Mouse (Mus musculus): Measurements from ENCODE around the gene Gpha2.

Gpha2 gene

DNA sequence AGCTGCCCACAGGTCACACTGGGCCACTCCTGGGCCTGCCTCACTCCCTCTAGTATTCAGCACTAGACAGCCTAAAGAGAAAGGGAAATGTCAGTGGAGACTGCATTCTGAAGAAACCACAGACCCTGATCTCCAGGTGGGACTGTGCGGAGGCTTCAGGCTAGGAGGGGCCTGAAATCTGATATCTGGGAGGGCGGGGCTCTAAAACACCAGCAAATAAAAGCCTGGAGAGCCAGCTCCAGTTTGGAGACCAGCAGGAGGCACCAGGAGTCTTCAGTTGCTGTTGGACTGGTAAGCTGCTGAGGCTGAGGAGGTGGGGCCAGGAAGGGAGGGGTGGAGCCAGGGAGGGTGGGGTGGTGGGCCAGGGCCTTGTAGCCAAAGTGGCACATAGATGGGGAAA, at the start of gene Gpha2:
Gene Gpha2, plus strand, starts transcription at position 246 of the 400 bp plus-strand sequence.
- DNase-seq (ENCODE audit: low read depth, low spot score): peak; percentile 68

DNA sequence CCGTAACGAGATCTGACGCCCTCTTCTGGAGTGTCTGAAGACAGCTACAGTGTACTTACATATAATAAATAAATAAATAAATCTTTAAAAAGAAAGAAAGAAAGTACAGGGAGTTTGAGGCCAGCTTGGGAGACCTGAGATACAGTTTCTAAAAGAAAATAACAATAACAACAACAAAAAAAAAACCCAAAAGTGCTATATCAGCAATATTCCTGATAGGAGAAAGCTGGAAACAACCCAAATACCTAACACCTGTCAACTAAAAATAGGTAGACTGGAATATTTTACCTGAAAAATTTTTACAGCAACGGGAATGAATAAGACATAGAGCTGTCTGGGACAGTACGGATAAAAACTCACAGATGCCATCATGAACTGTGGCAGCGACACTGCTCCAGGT, 47.4 kb upstream of the Gpha2 start:
- no peak for DNase-seq (ENCODE audit: low read depth, low spot score)

DNA sequence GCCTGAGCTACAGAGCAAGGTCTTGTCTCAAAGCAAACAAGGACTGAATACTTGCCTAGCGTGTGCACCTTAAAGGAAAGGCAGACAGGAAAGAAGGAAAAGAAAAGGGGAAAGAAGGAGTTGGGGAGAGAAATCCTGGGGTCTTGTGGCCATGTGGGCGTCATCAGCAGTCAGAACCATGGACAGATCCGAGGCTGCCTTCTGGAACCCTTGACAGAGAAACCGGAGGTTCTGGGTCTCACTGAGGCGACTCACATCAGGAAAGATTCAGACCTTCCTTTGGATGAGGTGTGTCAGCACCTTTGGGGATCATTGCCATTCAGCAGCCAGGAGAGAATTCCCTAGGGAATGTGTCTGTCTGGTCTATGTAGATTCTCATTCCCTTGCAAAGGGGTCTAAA, 44.6 kb upstream of the Gpha2 start:
- peak; percentile 58 for DNase-seq (ENCODE audit: low read depth, low spot score)

DNA sequence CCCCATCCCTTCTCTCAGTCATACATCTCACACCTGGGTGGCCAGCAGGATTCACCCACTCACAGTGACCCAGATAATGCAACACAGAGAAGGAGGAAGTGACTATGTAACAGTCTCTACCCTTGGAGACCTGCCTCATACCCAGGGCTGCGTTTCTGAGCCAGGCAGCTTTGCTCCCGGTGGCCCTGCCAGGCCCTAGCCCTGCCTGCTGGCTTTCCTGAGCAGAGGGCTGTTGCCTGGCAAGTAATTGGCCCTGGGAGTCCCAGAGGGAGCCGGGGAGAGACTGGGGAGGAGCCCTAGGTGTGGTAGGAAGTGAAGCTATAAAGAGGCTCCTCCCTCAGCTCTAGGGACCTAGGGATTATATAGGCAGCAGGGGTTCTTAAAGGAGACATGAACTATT, 43.6 kb upstream of the Gpha2 start:
- DNase-seq (ENCODE audit: low read depth, low spot score): no peak

DNA sequence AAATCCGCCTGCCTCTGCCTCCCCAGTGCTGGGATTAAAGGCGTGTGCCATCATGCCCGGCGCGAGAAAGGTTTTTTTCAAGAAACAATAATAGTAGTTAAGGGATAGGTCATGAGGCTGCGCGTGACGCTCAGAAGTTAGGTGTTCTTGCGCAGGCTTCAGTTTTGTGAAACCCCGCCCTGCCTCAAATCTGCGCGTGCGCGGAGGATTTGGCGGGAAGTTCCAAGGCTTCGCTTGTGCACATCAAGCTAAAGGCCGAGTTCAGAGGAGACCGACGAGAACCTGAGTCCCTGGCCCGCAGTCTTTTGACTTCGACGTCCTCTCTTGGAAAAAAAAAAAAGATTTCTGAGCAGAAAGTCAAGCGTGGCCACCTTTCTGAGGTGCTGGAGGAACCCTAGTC, 42.0 kb upstream of the Gpha2 start, which contains the start of gene Majin:
Gene Majin, plus strand, starts transcription at position 258 of the 400 bp plus-strand sequence.
- DNase-seq (ENCODE audit: low read depth, low spot score): no peak

DNA sequence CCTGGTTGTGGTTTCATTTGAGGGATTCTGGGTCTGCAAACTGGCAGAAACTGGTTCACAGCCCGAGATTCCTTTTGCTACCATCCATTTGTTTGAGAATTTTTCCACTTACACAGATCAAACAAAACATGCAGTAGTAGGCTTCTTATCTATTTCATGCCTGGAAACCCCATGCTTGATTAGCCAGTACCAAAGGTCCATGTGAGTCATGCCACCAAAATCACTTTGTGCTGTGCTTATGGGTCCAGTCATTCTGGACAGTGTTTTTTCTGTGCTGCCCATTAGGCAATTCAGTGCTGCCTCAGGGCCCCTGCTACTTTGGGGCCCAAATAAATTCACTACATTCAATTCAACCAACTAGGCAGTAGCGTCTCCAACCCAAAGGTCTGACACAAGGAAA, 21.9 kb upstream of the Gpha2 start:
- no peak for DNase-seq (ENCODE audit: low read depth, low spot score)

DNA sequence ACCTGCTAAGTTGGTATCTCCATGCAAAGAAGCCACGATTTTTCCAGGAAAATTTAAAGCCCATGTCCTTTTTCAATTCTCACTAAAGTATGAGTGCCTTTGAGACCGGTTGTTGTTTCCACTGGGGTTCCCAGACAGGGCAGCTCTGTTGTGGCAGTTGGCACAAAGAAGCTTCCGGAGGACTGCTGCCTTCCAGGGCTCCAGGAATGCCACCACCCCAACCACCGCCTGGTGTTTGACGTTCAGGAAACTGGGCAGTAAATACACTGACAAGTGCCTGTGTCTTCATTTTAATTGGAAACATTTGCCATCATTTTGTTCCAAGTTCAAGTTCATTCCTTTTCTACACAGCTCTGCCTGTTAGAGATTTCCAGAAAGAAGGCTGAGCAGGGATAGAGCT, 19.5 kb upstream of the Gpha2 start:
- no peak for DNase-seq (ENCODE audit: low read depth, low spot score)

DNA sequence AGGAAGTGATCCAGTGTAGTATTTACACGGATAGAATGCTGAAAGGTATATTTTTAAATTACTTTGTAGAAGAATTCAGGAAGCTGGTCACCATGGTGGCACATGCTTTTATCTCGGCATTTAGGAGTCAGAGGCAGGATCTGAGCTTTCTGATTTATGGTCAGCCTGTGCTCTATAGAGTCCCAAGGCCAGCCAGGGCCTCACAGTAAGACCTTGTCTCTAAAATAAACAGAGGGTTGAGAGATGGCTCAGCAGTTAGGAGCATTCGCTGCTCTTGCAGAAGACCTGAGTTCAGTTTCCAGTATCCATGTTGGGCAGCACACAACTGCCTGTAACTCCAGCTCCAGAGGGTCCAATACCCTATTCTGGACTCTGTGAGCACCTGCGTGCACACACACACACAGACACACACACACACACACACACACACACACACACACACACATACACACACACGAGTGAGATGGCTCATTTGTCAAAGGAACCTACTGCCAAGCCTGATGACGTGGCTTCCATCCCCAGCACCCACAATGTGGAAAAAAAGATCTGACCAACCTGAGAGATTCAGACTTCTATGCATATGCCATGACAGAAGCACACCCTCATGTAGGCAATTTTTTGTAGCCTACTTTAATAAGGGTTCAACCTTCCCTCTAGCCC, 10.0 kb upstream of the Gpha2 start:
- no peak for DNase-seq (ENCODE audit: low read depth, low spot score)

DNA sequence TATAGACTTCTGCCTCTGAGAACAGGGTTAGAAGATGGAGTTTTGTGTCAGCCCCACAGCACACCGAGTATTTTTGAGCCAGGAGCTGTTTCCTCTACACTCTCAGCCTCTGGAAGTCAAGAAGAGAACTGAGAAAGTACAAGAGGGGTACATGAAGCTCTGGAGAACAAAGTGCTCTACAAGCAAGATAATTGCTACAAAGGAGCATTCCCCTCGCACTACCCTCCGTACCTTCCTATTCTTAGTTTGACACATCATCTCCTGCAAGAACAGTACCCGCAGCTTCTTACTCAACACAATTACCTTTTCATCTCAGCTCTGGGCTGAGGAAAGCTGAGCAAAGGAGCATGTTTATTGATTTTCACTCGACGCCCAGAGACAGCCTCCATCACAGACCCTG, 7.6 kb upstream of the Gpha2 start:
- no peak for DNase-seq (ENCODE audit: low read depth, low spot score)

DNA sequence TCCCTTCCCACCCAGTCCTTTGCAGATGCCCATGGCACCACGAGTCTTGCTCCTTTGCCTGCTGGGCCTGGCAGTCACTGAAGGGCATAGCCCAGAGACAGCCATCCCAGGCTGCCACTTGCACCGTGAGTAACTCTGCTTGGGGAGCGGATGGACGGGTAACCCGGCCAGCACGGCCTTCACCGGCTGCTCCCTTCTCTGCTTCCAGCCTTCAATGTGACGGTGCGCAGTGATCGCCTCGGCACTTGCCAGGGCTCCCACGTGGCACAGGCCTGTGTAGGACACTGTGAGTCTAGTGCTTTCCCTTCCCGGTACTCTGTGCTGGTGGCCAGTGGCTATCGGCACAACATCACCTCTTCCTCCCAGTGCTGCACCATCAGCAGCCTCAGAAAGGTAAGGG, 583 bp downstream of the Gpha2 start:
- no peak for DNase-seq (ENCODE audit: low read depth, low spot score)

DNA sequence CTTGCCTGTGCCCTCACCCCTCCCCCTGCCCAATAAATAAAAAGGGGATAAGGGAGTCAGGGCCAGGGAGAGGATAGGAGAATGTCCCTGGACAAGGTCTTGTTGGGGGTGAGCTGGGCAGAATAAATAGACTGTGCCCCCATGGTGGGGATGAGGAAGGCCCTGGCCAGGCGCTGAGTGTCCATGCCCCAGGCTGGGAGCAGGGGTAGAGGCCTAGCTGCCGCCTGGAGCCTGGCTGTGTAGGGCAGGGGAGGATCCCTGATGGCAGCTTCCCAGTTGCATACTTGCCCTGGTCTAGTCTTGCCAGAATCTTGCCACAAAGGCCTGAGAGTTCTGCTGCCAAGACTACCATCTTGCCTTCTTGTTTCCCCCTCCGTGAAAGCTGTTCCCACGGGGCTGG, 1.7 kb downstream of the Gpha2 start:
- DNase-seq (ENCODE audit: low read depth, low spot score): no peak

DNA sequence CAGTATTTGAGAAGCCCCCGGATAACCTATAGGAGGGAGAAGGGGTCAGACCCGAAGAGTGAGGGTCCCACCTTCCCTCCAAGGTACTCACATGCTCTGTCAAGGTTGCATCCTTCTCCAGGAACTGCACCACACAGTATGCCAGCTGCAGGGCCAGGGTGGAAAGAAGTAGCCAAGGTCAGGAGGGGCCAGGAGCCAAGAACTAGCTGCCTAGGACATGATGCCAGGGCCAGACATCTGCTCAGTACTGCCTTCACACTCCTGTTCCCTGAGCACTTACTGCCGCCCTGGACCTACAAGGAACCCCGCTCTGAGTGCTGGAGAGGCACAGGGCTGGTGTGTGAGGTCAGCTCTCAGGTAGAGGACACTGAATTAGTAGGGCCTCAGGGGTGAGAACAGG, 4.2 kb downstream of the Gpha2 start:
- DNase-seq (ENCODE audit: low read depth, low spot score): no peak

DNA sequence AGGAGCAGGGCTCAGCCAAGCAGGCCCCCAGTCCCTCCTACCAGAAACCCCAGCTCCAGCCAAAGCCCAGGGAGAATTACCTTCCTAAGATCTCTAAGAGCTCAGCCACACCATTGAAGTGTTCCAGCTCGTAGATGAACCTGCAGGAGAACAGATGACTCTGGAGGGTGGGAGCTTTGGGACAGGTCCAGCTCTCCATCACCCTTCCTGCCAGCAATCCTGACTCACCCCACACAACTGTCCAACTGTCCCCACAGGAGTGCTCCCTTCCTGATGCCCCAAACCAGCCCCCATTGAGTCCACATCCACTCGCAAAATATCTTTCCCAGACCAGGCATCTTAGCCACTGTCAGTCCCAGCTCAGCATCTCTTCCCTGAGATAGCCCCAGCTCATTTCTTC, 4.9 kb downstream of the Gpha2 start:
- no peak for DNase-seq (ENCODE audit: low read depth, low spot score)

DNA sequence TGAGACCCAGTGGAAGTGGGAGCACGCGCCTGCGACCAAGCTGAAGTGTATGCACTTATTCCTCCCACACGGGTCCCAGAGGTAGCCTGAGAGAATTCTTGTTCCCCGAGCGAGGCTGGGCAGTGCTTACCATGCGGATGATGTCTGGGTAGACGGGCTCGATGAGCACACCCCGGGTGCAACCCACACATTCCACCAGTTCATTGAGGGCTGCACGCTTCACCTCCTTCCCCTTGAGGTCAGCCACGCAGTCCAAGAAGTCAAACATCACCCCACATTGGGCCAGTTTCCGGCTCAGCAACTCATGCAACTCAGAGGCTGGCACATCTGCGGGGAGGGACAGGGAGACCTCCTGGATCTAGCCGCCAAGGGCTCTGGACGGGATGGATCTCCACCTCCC, 7.5 kb downstream of the Gpha2 start:
- no peak for DNase-seq (ENCODE audit: low read depth, low spot score)

DNA sequence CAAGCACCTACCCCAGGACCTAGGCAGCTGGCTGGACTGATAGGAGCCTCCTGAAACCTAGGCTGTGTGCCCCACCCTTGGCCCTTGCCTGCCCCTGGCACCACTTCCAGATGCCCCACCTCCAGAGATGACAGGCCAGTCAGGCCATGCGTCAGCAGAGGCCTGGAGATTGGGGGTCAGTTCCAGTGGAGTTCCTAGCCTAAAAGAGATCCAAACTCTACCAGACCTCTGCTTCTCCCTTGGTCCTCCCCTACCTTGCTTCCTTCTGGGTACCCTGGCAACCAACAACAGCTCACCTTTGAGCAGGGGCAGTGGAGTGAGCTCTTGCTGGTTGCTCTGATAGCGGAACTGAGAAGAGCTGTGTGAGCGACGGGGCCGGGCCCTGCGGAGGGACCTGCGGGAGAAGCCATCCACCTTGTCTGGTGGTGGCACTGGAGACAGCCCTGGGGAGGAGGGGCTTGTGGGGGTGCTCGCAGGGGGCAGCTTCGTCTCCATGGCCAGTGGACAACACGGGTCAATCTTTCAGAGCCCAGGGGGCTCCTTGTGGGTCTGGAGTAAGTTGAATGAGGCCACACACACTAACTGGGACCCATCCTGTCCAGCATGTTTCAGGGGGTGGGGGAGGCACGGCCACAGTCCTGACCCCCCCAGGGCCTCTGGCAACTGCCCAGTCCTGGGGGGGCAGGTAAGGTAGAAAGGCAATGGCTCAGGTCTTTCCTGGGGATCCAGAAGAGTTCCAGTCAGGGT, 8.3 kb downstream of the Gpha2 start:
- DNase-seq (ENCODE audit: low read depth, low spot score): no peak

DNA sequence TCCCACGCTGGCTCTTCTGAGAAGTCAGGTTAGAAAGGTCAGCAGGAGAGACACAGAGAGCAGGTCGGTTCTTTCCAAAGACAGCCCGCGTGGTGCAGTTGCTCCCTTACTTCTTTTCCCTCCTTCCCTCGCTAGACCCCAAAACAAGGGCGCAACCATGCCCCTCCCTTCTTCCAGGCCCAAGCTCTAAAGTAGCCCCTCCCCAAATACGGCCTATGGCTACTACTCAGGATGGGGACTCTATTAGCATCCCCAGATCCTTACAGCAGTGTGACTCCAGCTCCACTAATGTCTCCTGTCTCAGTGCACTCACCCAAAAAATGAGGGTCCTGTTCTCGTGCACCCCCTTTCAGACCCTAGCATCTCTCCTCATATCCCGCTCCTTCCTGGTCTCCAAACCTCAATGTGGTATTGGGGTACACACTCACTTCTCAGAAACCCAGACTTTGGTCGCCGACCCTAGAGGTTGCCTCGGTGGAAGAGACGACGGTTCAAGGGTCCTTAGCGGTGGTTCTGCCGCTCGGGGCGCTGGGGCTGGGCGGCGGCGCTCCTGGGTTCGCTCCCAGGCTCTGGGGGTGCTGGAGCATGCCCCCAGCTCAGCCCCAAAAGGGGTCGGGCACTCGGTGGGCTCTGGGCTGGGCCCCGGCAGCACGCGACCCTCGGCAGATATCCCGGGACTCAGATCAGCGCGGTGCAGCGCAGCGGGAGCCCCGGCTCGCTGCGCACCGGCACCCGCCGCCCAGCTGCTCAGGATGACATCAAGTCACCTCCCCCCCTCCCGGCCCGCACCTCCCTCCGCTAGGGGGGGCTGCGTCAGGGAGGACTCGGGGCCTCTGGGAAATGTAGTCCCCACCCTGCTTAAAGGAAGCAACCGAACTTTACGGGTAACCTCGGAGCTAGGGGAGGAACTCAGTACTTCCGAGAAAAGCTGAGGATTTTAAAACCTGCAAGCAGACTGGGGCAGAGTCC, 9.2 kb downstream of the Gpha2 start, which contains the start of gene Ppp2r5b:
Gene Ppp2r5b, minus strand, starts transcription at position 789 of the 969 bp plus-strand sequence.
- peak; percentile 84 for DNase-seq (ENCODE audit: low read depth, low spot score)

DNA sequence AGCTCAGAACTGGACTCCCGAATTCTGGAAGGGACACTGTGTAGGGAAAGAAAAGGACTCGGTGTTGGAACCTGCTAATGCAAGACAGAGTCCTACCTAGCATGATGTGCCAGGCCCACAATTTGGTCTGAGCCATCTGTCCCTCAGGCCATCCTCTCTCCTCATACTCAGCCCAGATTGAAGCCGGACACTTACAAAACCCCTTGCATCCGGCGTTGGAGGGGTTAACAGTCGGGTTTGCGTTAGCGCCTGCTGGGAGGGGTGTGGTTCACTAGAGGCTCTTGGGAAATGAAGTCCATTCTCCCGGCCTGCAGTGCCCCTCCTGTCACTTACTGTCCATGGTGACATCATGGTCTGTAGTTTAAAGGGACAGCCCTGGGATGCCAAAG, 9.9 kb downstream of the Gpha2 start:
- DNase-seq (ENCODE audit: low read depth, low spot score): peak; percentile 90

DNA sequence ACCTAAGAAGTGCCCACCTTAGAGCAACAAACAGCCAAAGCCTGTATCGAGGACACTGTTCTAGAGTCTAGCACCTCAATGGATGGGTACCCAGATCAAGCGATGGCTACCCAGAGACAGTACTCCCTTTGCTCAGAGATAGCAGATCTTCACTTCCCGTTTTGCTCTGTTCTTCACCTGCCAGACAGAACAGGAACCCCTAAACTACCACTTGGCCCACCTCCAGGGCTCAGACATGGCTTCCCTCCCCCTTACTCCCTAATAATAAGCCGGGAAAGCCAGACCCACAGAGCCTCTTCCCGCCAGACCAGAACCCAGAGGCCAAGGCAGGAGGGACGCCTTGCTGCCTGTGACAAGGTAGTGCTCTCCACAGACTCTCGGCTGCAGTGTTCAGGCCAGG, 10.7 kb downstream of the Gpha2 start:
- DNase-seq (ENCODE audit: low read depth, low spot score): no peak

DNA sequence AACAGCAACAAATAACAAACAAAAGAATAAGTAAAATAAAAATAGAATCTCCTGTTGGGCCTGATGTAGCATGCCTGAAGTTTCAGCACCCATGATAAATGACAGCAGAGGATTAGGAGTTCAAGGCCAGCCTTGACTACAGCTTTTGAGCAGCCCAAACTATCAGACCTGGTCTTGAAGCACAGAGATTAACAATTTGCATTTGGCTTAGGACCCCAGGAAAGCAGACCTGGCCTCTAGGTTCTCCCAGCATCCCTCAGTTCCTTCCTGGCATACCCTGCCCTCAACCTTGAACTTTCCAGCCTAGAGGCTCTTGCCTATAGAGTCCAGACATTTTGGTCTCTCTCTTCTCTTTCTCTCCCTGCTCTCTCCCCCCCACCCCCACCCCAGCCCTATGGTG, 12.6 kb downstream of the Gpha2 start:
- DNase-seq (ENCODE audit: low read depth, low spot score): no peak

DNA sequence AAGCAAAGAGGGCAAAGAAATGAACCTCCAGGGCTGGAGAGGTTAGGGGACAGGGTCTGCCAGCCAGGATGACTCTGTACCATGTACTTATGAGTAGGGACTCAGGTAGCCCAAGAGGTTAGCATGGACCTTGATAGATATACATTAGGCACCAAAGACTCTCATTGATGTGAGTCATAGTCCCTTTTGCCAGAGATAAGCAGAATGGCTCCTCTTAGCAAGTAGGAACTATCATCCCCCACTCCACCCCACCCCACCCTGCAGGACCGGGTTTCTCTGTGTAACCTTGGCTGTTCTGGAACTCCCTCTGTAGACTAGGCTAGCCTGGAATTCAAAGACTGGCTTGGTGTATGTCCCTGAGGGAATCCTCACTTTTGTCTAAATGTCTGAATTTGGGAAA, 14.0 kb downstream of the Gpha2 start:
- no peak for DNase-seq (ENCODE audit: low read depth, low spot score)

DNA sequence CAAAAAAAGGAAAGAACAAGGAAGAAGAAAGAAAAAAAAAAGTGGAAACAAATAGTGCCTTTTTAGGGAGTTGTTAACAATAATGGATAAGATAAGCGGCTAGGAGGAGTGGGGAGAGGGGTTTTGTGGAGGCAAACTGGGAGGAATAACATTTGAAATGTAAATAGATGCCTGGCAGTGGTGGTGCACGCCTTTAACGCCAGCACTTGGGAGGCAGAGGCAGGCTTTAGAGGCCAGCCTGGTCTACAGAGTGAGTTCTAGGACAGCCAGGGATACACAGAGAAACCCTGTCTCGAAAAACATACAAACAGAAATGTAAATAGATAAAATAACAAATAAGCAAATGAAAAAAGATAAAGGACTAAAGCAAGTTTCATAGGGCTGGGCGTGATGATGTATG, 14.5 kb downstream of the Gpha2 start:
- no peak for DNase-seq (ENCODE audit: low read depth, low spot score)
